Mouse (Mus musculus) G1E (cell line): ENCODE results near the gene Xpo6.

ENCODE experiments used
- CTCF ChIP-seq: IDR thresholded peaks from 2 replicates; pipeline ENCODE4 v1.5.1; 2012; ENCODE audit warnings: low read depth, low read length, inconsistent platforms, mixed read lengths
- GATA1 ChIP-seq: IDR thresholded peaks from 2 replicates; pipeline ENCODE4 v1.6.1; 2012; ENCODE audit warnings: borderline replicate concordance, low read length, inconsistent platforms, mixed read lengths
- GATA2 ChIP-seq: IDR thresholded peaks from 2 replicates; pipeline ENCODE4 v1.6.1; 2012; ENCODE audit warnings: low read depth, low read length, inconsistent platforms, borderline replicate concordance
- POLR2AphosphoS5 ChIP-seq: IDR thresholded peaks from 2 replicates; pipeline ENCODE4 v1.6.1; 2012; ENCODE audit warnings: low read depth, low read length, inconsistent platforms; ENCODE audit not compliant: insufficient replicate concordance
- TAL1 ChIP-seq: conservative IDR thresholded peaks from 2 replicates; pipeline ENCODE4 v1.6.1; 2012; ENCODE audit warnings: low read depth, low read length, inconsistent platforms, mixed read lengths

DNA sequence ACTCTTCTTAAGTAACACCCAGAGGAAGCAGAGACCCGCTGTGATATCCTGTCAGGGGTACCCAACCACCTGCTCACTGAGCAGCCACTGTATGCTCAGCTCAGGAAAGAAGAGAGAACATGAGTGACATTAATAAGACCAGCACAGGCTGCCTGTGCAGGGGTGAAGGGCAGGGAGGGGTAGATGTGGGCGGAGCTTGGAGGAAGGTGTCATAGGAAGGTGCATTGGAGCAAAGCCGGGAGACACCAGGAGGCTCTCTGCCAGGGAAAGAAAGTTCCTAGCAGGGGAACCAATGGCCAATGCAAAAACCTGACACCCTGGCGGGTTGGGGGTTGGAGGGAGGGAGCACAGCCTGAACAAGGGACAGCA, 116.3 kb downstream of the Xpo6 start:
- TF ChIP-seq GATA1, result no peak
- no peak for TF ChIP-seq CTCF
- no peak for TF ChIP-seq GATA2
- TF ChIP-seq POLR2AphosphoS5, result no peak
- no peak for TF ChIP-seq TAL1
